Mouse (Mus musculus): Measurements from ENCODE around the gene Eloa.

GRCm38 (mm10) chr4:135987714-135988113, 33.8 kb downstream of the Eloa start:
- TF ChIP-seq CTCF (IDR thresholded peaks at IDR 0.05; ENCODE audit: extremely low read depth, insufficient read length, insufficient replicate concordance, low read depth, low read length): no peak
- no peak for TF ChIP-seq POLR2A (IDR thresholded peaks at IDR 0.05; ENCODE audit: low read depth, low read length)
